Mouse (Mus musculus) C2C12 (cell line): ENCODE results near the gene Usp2. TPM values are rescaled to one million over a fixed set of nuclear protein-coding genes. Genes with fewer than 3 reads are reported as not detected.
A peak's percentile ranks its signal among the peaks of the same experiment; 100 is the strongest.

Source experiments
- H3K27me3 ChIP-seq: one replicate; pipeline ENCODE4 v1.6.1; 2011; ENCODE audit not compliant: control insufficient read depth, insufficient read depth, insufficient read length
- H3K36me3 ChIP-seq: one replicate; pipeline ENCODE4 v1.6.1; 2011; ENCODE audit not compliant: control insufficient read depth, insufficient read depth
- H3K4me3 ChIP-seq: one replicate; pipeline ENCODE4 v1.5.1; 2011; ENCODE audit warnings: mild to moderate bottlenecking, control low read depth; ENCODE audit not compliant: poor library complexity, insufficient read depth, severe bottlenecking
- H3K79me2 ChIP-seq: one replicate; pipeline ENCODE4 v1.6.1; 2011; ENCODE audit not compliant: control insufficient read depth, insufficient read depth
- H3K79me3 ChIP-seq: one replicate; pipeline ENCODE4 v1.6.1; 2011; ENCODE audit warnings: low read depth, control low read depth
- H3ac ChIP-seq: one replicate; pipeline ENCODE3; 2011; ENCODE audit warnings: low read depth; ENCODE audit not compliant: control insufficient read depth, insufficient read length
- CEBPB ChIP-seq: IDR thresholded peaks from one replicate; pipeline ENCODE4 v1.6.1; 2011; ENCODE audit warnings: low read depth, mild to moderate bottlenecking, control low read depth, moderate library complexity
- CTCF ChIP-seq: IDR thresholded peaks from one replicate; pipeline ENCODE4 v1.5.1; 2011; ENCODE audit not compliant: control insufficient read depth, insufficient read depth, insufficient read length
- FOSL1 ChIP-seq: IDR thresholded peaks from one replicate; pipeline ENCODE4 v1.8.0; 2011; ENCODE audit warnings: mild to moderate bottlenecking, low read length; ENCODE audit not compliant: poor library complexity, insufficient read depth, severe bottlenecking
- MAX ChIP-seq: IDR thresholded peaks from one replicate; pipeline ENCODE4 v1.6.1; 2011; ENCODE audit warnings: mild to moderate bottlenecking, control low read depth
- MYOD1 ChIP-seq: IDR thresholded peaks from one replicate; pipeline ENCODE4 v1.6.1; 2011; ENCODE audit warnings: low read depth; ENCODE audit not compliant: control insufficient read depth, insufficient read length
- MYOG ChIP-seq: IDR thresholded peaks from one replicate; pipeline ENCODE4 v1.6.1; 2011; ENCODE audit not compliant: control insufficient read depth, insufficient read length; ENCODE audit errors: extremely low read depth
- USF1 ChIP-seq: IDR thresholded peaks from one replicate; pipeline ENCODE4 v1.6.1; 2011; ENCODE audit warnings: low read depth, mild to moderate bottlenecking, control low read depth, moderate library complexity
- polyA plus RNA-seq: library from polyadenylated mRNA; unstranded; fragments of >200 nt; fragmentation: generic; extraction: Trizol; gene quantifications from one replicate; pipeline ENCODE4 v1.2.1, GENCODE M21; 2012; ENCODE audit warnings: missing spikeins

Gene Usp2
- polyA plus RNA-seq, 1 experiment = 0.73 TPM

DNA sequence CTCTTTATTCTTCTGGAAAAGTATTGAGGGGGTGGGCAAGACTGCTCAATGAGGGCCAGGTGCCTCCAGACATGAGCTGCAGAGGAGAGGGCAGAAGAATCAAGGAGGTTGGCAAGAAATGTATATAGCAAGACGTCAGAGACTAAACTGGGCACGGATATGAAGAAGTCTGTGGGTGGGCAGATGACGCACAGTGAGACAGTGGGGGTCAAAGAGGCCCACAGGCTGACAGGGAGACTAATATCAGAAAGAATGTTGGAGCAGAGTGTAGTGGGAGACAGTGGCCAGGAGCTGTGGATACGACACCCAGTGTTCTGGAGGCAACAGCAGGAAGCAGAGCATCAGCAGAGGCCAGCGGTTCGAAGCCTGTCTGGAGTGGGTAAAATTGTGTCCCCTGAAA, 8.2 kb upstream of the Usp2 start:
- no peak overlapping the region for H3K4me3 ChIP-seq
- H3ac ChIP-seq = no peak overlapping the region
- TF ChIP-seq MYOD1 = no peak
- no peak for TF ChIP-seq CTCF
- no peak for TF ChIP-seq MYOG
- no peak for TF ChIP-seq MAX
- TF ChIP-seq FOSL1 = no peak
- TF ChIP-seq USF1 = no peak
- no peak for TF ChIP-seq CEBPB
- no peaks in the 10 kb centered on the region for H3K79me2 ChIP-seq
- no peaks in the 10 kb centered on the region for H3K79me3 ChIP-seq
- no peaks in the 10 kb centered on the region for H3K27me3 ChIP-seq
- H3K36me3 ChIP-seq = no peaks in the 10 kb centered on the region

DNA sequence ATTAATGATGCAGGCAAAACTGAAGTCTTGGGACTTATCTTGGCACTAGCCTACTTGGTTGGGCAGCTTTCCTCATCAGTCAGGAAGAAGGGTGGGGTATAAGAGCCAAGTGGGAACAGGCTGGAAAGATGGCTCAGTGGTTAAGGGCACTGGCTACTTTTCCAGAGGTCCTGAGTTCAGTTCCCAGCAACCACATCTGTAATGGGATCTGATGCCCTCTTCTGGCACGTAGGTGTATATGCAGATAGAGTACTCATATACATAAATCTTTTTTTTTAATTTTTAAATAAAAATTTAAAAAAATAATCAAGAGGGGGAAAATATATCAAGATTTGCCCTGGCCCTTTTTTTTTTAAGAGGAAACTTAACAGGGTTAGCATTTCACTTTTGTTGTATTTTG, 1.6 kb upstream of the Usp2 start:
- H3K36me3 ChIP-seq = no peaks in the 10 kb centered on the region
- H3K79me3 ChIP-seq = no peaks in the 10 kb centered on the region
- no peak overlapping the region for H3K4me3 ChIP-seq
- H3K79me2 ChIP-seq = no peaks in the 10 kb centered on the region
- H3K27me3 ChIP-seq = no peaks in the 10 kb centered on the region
- no peak overlapping the region for H3ac ChIP-seq
- no peak for TF ChIP-seq MYOG
- no peak for TF ChIP-seq MYOD1
- no peak for TF ChIP-seq CEBPB
- no peak for TF ChIP-seq USF1
- TF ChIP-seq CTCF = no peak
- TF ChIP-seq MAX = no peak
- no peak for TF ChIP-seq FOSL1

DNA sequence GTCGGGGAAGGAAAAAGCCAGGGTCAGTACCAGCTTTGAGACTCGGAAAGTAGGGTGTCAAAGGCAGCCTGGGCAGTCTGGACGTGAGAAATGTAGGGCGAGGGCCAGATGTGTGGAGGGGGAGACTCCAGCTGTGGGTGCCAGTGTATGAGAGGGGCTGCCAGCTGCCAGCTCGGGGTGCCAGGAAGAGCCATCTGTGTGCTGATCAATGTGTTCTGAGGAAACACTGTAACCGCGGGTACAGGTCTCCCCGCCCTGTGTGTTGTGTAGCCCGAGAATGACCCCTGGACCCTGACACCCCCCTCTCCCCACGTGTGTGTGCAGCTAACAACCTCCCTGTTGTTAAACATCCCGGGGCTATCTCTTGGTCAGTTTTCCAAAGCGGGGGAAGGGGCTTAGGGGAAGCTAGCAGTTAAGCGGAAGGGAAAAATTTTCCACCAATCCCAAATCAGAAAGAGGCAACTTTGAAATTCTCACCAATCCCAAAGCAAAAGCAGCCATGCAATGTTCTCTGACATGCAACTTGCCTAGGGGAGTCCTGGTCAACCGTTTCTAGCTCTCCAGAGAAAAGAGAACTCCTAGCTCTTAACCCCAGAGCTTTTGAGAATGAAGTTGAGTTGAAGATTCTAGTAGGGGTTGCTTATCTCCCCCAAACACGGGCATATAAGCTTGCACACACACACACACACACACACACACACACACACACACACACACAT, 579 bp downstream of the Usp2 start:
- no peaks in the 10 kb centered on the region for H3K79me2 ChIP-seq
- TF ChIP-seq CTCF (no peak), MYOD1 (no peak), MYOG (no peak), MAX (no peak), CEBPB (no peak), FOSL1 (no peak), USF1 (no peak)
- no peaks in the 10 kb centered on the region for H3K27me3 ChIP-seq
- H3K4me3 ChIP-seq = no peak overlapping the region
- H3K79me3 ChIP-seq = no peaks in the 10 kb centered on the region
- H3K36me3 ChIP-seq = no peaks in the 10 kb centered on the region
- H3ac ChIP-seq = peak overlapping the region; percentile 39

- no peak overlapping the region for H3K4me3 ChIP-seq
- no peak for TF ChIP-seq CEBPB
- no peak for TF ChIP-seq MYOG
- no peak for TF ChIP-seq MYOD1
- no peak for TF ChIP-seq CTCF
- TF ChIP-seq MAX = no peak
- no peak for TF ChIP-seq USF1
- no peak for TF ChIP-seq FOSL1
- no peaks in the 10 kb centered on the region for H3K79me2 ChIP-seq
These were observed 1.1 kb downstream of the Usp2 start for GRCm38 (mm10) chr9:44067960-44068330.

GRCm38 (mm10) chr9:44069252-44069651, 2.4 kb downstream of the Usp2 start:
- H3ac ChIP-seq = no peak overlapping the region
- no peaks in the 10 kb centered on the region for H3K36me3 ChIP-seq
- no peak overlapping the region for H3K4me3 ChIP-seq
- TF ChIP-seq CEBPB (no peak), MAX (no peak), FOSL1 (no peak), CTCF (no peak), MYOG (no peak), USF1 (no peak), MYOD1 (no peak)
- no peaks in the 10 kb centered on the region for H3K27me3 ChIP-seq
- H3K79me2 ChIP-seq = no peaks in the 10 kb centered on the region
- no peaks in the 10 kb centered on the region for H3K79me3 ChIP-seq

More at GRCm38 (mm10) chr9:44067960-44068330, 1.1 kb downstream of the Usp2 start:
- no peaks in the 10 kb centered on the region for H3K36me3 ChIP-seq
- no peaks in the 10 kb centered on the region for H3K27me3 ChIP-seq
- H3K79me3 ChIP-seq = no peaks in the 10 kb centered on the region
- no peak overlapping the region for H3ac ChIP-seq
